Mouse (Mus musculus): ENCODE measurements at regions not wholly inside any gene's neighbourhood (a gene's known extent, or its start where the extent isn't known, plus 50 kb on each side); places are given as distances from the start of the nearest gene placed in this dataset.

DNA sequence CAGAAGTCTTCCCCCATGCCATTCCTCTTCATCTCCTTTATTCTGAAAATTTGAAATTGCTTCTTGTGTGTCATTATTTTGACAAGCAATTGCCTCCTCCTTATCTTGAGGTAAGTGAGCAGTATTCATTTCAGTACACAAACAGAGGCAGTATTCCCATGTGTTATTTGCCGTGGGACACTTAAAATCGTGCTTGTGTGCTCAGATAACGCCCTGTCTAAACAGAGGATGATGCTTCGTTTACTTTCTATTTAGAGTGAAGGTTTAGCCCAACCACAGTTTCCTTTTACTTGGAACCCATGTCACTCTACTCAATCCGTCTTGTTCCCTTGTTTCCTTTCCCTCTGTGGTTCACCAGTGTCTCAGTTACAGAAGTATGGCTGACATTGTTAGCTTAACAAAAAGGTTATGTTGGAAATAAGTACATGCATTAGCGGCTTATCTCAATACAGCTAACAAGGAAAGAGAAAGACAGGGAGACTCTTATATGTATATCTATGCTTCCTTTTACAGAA, 65.6 kb upstream of the Ndst4 start:
- H3K36me3 ChIP-seq (ENCODE audit: insufficient read depth): no peaks in the 10 kb centered on the region
- no peaks in the 10 kb centered on the region for H3K4me1 ChIP-seq (ENCODE audit: insufficient read depth)
- peak; percentile 5 for DNase-seq
- H3K9ac ChIP-seq: no peak overlapping the region
- no peak for ATAC-seq (ENCODE audit: insufficient read depth)
- H3K4me3 ChIP-seq (ENCODE audit: low read depth, low read length): no peak overlapping the region
- no peak for TF ChIP-seq CTCF (IDR thresholded peaks at IDR 0.05; ENCODE audit: low read depth)
- no peaks in the 10 kb centered on the region for H3K9me3 ChIP-seq (ENCODE audit: low read depth, low read length)
- 6% methylated on average over 6 of the region's 6 CpGs for WGBS
- no peak overlapping the region for H3K27ac ChIP-seq (ENCODE audit: low read depth)
- no peak overlapping the region for H3K4me2 ChIP-seq
- no peaks in the 10 kb centered on the region for H3K27me3 ChIP-seq (ENCODE audit: insufficient read depth, low read length)
